Mouse (Mus musculus) brain, embryonic 14.5 days (tissue): ENCODE data around the gene Pdzd4.

Experiments
- CTCF ChIP-seq: fragments of 200-500 bp; IDR thresholded peaks from 2 replicates; pipeline ENCODE4 v1.5.1; 2012; ENCODE audit warnings: inconsistent platforms, mild to moderate bottlenecking, moderate library complexity, borderline replicate concordance; ENCODE audit not compliant: insufficient read depth, insufficient read length; ENCODE audit errors: extremely low read depth
- POLR2A ChIP-seq: fragments of 200-500 bp; IDR thresholded peaks from 2 replicates; pipeline ENCODE4 v1.6.1; 2012; ENCODE audit warnings: mild to moderate bottlenecking, inconsistent platforms, borderline replicate concordance; ENCODE audit not compliant: poor library complexity, insufficient read depth, insufficient read length, severe bottlenecking; ENCODE audit errors: extremely low read depth

GRCm38 (mm10) chrX:73758611-73759290, 66.0 kb downstream of the Pdzd4 start:
- TF ChIP-seq CTCF (no peak), POLR2A (no peak)
